22 mouse cellular contexts compared by ENCODE assay signal in genomic region chr16:78546529-78546928, GRCm38 (mm10). TPM values are rescaled to one million over a fixed set of nuclear protein-coding genes. Genes with fewer than 3 reads are reported as not detected.
A peak's percentile ranks its signal among the peaks of the same experiment; 100 is the strongest.
DNase-seq lines count a peak whose midpoint lies in the region; ATAC-seq lines count a peak whose summit lies in the region.
"Had no signal": no experiment of that assay in that cellular context is flagged by ENCODE, and none has a peak within 500 bp of the region (broad histone marks: within the 10 kb centered on the region; RNA-seq: fewer than 3 reads in every experiment).

No protein-coding gene starts in this region.

- ATAC-seq in CD4-positive, CD25-positive, alpha-beta regulatory T cell, adult 4 months: peak; percentile 85
- ATAC-seq in common myeloid progenitor, adult 5-6 weeks (replicated peaks; ENCODE audit: low read depth, poor library complexity, severe bottlenecking): peak; percentile 70
- ATAC-seq in heart, embryonic 12.5 days (ENCODE audit: insufficient number of reproducible peaks, low FRiP score): no peak
- ATAC-seq: forebrain, postnatal 0 days had no signal

- 88% methylated on average over 6 of the region's 6 CpGs for WGBS in heart, embryonic 12.5 days
- WGBS in forebrain, embryonic 10.5 days: 97% methylated on average over 6 of the region's 6 CpGs

- peak; percentile 75 for DNase-seq in naive thymus-derived CD4-positive, alpha-beta T cell, adult 2 months (ENCODE audit: low read depth)
- peak; percentile 22 to 24 for DNase-seq in thymus, postnatal 36 days
- DNase-seq in forebrain, embryonic 10.5 days (ENCODE audit: extremely low spot score, low spot score): no peak
- DNase-seq in cerebellum, adult 9-11 months: no peak
- DNase-seq: adrenal gland, adult 2 months; cerebellum, adult 2 months; embryo, embryonic 11 days; forebrain, postnatal 0 days; kidney, adult 11 months; layer of hippocampus, postnatal 36 days; midbrain, embryonic 14.5 days; right cerebral cortex, postnatal 14 days had no signal

- H3K4me1 ChIP-seq in heart, embryonic 12.5 days (replicated peaks): no peaks in the 10 kb centered on the region
- peaks cover 8% of the 10 kb centered on the region for H3K4me1 ChIP-seq in forebrain, embryonic 10.5 days
- H3K4me1 ChIP-seq: hindbrain, embryonic 15.5 days; limb, embryonic 13.5 days; lung, embryonic 15.5 days had no signal

- no peak overlapping the region for H3K9ac ChIP-seq in heart, embryonic 12.5 days
- H3K9ac ChIP-seq: forebrain, postnatal 0 days; hindbrain, embryonic 15.5 days; limb, embryonic 13.5 days; liver, embryonic 14.5 days; lung, embryonic 15.5 days had no signal

- H3K4me2 ChIP-seq in heart, embryonic 12.5 days: no peak overlapping the region
- H3K4me2 ChIP-seq: heart, embryonic 11.5 days; hindbrain, embryonic 15.5 days; limb, embryonic 13.5 days; lung, embryonic 15.5 days had no signal

- H3K4me3 ChIP-seq in heart, embryonic 12.5 days: no peak overlapping the region
- no peak overlapping the region for H3K4me3 ChIP-seq in forebrain, embryonic 10.5 days
- H3K4me3 ChIP-seq: hindbrain, embryonic 15.5 days; limb, embryonic 13.5 days; lung, embryonic 15.5 days; megakaryocyte, embryonic 14.5 days had no signal

- H3K9me3 ChIP-seq in heart, embryonic 12.5 days (replicated peaks): no peaks in the 10 kb centered on the region
- H3K9me3 ChIP-seq in forebrain, embryonic 10.5 days: no peaks in the 10 kb centered on the region
- H3K9me3 ChIP-seq: hindbrain, embryonic 15.5 days; limb, embryonic 13.5 days; lung, embryonic 15.5 days; megakaryocyte, embryonic 14.5 days had no signal

- H3K27ac ChIP-seq in heart, embryonic 12.5 days (ENCODE audit: poor library complexity, severe bottlenecking): no peak overlapping the region
- no peak overlapping the region for H3K27ac ChIP-seq in forebrain, embryonic 10.5 days
- H3K27ac ChIP-seq: hindbrain, embryonic 15.5 days; limb, embryonic 13.5 days; liver, embryonic 14.5 days; lung, embryonic 15.5 days; stomach, postnatal 0 days had no signal

- H3K36me3 ChIP-seq in heart, embryonic 12.5 days: peaks cover 23% of the 10 kb centered on the region
- peaks cover 83% of the 10 kb centered on the region for H3K36me3 ChIP-seq in forebrain, embryonic 10.5 days (replicated peaks)

- H3K27me3 ChIP-seq in heart, embryonic 12.5 days (replicated peaks): no peaks in the 10 kb centered on the region
- no peaks in the 10 kb centered on the region for H3K27me3 ChIP-seq in forebrain, embryonic 10.5 days (ENCODE audit: poor library complexity, severe bottlenecking)
- H3K27me3 ChIP-seq: hindbrain, embryonic 15.5 days; limb, embryonic 13.5 days; lung, embryonic 15.5 days; megakaryocyte, embryonic 14.5 days had no signal

RNA-seq across cellular contexts. Expression of gene D16Ertd472e, which starts 30.0 kb away (rescaled TPM):
- 10 to 100 TPM; 40.6 to 41.3 TPM for polyA plus RNA-seq in CD4-positive, CD25-positive, alpha-beta regulatory T cell, adult 4 months (2017; shearing (Covaris generic))
- 41.8 and 53.9 TPM in 2 replicates for total RNA-seq in common myeloid progenitor, adult 5-6 weeks (2017)
- polyA plus RNA-seq in heart, embryonic 12.5 days (2016; fragmentation: Nextera tagmentation; extraction: Ambion mirVana): 8.9 and 10.5 TPM in 2 replicates
- polyA plus RNA-seq in forebrain, embryonic 10.5 days (2016; fragmentation: Nextera tagmentation; extraction: Ambion mirVana): 19.7 and 21.1 TPM in 2 replicates

Comparison
In these comparisons a context has a peak if more than half of its experiments do, and no peak if none do; other contexts are left out.
1. DNase-seq: peak in naive thymus-derived CD4-positive, alpha-beta T cell, adult 2 months (single experiment) and thymus, postnatal 36 days (2 of 2); none in forebrain, embryonic 10.5 days (single experiment) and cerebellum, adult 9-11 months (single experiment).